Mouse (Mus musculus): ENCODE data around the gene Stxbp3.
"Not testable (repeated sequence)": the region's sequence is repeated elsewhere in the genome, so short reads cannot be mapped to it uniquely, and the experiment has no call there.

Gene Stxbp3

DNA sequence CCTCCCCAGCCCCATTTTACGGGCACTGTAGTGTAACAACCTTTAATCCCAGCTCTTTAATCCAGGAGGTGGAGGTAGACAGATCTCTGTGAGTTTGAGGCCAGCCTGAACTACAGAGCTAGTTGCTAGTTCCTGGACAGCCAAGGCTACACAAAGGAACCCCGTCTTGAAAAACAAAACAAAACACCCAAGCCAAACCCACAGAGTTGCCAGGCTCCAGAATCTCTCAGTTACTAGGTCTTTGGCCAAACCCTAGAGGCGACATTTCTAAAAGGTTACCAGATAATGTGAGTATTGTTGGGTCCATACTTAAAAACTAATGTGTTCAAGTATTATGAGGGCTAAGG is 16.8 kb upstream of the Stxbp3 start:
- DNase-seq (ENCODE audit: low spot score), result no peak

DNA sequence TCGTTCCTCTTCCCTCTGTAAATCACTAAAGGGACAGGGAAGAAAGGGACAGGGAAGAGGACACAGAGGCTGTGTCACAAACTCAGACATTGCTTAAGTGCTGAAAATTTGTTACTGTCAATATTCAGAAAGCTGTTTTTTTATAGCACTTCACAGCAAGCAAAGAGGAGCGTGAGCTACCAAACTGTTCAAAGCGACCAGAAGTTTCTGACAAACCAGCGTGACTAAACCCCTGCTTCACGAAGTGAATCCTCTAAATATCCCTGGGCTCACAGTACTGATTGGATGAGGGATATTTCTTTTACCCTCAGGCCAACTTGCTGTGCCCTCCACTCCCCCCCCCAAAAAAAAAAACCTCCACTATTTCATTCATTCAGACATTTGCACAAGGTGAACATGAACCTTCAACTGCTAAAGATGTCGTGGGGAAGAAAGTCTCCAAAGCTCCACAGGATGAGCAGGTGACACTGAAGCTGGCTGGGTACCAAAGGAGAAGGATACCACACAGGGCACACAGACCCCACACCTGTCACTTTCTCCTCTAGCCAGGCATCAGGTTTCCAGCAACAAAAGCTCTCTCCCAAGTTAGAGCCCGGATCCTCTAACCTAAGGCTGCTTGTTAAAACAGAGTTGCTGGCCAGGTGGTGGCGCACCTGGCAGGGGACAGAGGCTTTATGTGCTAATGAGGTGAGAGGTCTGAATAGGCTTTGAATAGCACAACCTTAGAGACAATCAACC is 16.2 kb upstream of the Stxbp3 start:
- DNase-seq (ENCODE audit: low spot score), result peak; percentile 19

DNA sequence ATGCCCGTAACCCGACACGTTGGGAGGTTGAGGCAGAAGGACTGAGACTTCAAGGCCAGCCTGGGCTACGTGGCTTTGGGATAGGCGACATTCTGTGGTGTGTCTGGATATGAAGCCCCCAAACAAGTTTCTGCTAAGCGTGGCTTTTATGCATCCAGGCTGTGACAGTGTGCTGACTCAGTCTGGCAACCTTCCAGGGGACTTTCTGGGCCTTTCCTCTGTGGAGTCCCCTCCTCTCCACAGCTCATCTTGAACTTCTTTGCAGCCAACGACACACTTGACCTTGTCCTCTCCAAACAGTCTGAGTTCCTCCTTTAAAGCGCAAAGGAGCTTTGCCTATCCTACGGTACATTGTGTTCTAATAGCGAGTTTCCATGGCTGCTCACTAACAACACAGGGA is 15.5 kb upstream of the Stxbp3 start:
- no peak for DNase-seq (ENCODE audit: low spot score)

DNA sequence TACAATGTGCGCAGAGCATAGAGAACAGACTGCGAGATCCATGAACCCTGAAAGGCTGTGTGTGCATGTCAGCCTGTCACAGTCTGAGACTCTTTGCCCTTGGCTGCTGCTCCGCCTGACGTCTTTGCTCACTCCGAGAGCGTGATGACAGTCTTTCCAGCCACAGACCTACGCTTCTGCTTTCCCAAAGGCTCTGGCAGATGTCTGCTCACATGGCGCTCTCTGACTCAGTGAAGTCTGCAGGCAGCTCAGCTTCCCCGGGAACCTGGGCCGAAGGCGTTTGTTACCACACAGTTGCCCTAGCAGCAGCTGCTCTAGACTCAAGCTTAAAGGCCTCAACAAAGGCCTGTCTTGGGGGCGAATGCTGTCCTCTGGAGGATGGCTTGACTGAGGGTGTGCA is 15.0 kb upstream of the Stxbp3 start:
- DNase-seq (ENCODE audit: low spot score), result no peak

DNA sequence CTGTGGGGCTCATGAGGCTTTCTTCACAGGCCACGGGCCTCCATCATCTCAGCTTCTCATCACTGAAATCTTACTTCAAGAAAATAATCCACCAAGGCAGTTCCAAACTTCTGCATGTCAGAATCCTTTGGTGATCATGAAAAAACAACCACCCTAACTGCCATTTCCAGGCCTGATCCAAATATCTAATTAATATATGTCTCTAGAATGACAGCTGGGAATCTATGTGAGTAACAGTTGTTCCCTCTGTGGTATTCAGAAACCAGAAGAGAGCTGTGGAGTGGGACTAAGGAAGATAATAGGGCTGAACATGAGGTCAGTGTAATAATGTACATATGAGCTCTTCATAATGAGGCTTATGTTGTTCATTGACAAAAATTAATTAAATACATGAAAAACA is 12.9 kb upstream of the Stxbp3 start:
- DNase-seq (ENCODE audit: low spot score), result no peak

DNA sequence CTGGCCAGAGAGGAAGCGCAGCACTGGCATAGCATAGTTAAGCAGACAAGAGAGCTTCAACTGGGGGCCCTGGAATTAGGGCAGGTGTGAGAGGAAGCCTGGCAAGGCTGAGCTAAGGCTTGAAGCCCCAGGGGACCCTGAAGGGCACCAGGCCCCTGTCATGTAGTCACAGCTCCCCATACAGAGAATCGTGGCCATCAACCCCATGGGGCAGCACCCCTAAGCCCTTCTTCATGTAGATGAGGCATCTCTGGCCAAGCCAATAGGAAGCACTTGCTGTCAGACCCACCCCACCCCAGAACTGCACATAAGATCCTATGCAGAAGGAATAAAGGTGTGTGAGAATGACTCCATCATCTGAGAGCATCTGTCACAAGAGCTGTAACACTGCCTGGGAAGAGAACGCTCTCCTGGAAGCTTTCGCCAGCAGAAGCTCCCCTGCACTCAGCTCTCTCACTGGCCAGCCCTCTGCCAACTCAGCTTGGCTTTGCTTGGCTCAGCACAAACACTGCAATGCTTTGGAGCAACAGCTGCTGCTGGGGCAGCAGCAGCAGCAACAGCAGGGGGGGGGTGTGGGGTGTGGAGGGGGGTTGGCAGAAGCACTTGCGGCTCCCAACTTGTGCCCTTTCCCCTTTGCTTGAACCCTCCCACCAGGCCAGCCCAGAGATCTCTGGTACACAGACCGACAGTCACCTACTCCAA is 11.8 kb upstream of the Stxbp3 start:
- no peak for DNase-seq (ENCODE audit: low spot score)

DNA sequence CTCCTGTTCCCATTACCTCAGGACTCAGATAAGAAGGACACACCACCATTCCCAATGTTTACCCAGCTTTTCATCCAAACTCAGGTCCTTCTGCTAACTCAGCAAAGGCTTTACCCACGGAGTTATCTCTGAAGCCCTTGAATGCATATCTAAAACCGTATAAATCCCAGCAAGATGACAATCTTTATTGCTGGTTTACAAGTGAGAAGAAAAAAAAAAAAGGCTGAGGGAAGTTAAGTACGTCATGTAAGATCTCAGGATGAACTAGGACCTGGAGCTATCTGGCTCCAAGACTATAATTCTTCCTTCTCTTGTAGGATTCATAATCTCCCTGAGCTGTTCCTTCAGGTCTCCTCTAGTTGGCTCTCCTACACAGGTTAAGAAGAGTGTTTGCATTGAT is 11.2 kb upstream of the Stxbp3 start:
- no peak for DNase-seq (ENCODE audit: low spot score)

DNA sequence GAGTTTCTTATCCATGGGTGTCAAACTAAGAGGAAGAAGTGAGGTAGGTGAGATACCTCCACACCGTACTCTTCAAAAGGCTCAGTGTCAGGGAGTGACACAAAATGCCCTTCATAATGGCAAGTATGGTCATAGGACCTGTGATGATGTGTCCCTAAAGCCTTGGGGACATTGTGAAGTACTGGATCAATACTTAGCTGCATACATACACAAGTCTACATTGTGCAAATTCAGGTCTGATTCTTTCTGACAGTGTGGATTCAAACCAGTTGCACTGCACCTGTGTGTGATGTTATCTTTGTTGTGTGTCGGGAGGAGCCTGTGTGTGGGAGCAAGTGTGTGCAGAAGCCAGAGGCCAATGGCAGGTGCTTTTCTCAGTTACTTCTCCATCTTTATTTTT is 10.7 kb upstream of the Stxbp3 start:
- DNase-seq (ENCODE audit: low spot score), result no peak

DNA sequence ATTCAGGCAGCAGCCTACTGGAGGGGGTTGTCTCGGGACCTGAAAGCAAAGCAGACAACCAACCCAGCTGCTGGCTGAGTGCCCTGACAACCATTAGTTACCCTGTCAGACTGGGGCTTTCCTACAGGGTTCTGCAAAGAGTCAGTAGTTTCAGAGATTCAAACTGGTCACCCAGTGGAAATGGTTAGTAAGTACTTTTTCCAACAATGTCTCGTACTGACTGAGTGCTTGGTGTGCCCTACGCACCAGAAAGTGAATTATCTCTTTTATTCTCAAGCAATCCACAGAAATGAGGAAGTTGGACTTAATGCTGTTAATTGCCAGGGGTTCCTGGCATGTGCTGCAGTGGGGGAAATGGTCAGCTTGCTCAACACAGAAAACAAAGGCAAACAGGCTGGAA is 10.2 kb upstream of the Stxbp3 start:
- no peak for DNase-seq (ENCODE audit: low spot score)

DNA sequence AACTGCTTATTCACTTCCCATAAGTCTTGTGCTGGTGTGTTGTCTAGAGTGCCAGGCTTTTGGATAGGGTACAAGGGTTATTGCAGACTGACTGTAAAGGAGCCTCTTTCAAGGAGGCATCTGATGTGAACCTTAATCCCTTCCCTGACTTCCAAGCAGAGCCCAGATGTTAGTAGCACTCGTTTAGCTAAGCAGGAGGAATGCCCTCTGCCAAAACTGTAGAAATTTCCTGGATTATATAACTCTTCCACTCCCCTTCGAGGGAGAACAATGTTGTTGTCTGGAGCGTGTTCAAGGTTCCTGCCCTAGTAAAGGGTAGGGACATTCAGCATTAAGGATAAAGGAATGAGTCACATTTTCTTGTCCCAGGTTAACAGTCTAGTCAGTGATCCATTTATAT is 6.3 kb upstream of the Stxbp3 start:
- no peak for DNase-seq (ENCODE audit: low spot score)

DNA sequence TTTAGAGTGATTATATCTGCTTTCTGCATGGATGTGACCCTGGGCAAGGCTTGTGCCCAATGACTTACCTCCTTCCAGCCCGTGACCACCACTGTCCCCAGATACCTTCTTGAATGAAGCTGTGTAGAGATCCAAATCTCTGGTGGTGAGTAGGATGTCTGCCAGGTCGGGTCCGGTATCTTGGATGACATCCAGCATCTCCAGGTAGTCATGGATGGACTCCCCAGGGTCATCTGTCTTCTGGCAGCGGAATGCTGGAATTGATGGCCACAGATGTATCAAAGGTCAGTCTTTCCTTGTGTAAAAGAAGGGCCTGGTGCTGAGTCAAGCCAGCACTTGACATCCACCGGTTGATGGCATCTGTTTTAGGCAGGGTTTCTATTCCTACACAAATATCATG is 4.2 kb upstream of the Stxbp3 start:
- DNase-seq (ENCODE audit: low spot score), result no peak

DNA sequence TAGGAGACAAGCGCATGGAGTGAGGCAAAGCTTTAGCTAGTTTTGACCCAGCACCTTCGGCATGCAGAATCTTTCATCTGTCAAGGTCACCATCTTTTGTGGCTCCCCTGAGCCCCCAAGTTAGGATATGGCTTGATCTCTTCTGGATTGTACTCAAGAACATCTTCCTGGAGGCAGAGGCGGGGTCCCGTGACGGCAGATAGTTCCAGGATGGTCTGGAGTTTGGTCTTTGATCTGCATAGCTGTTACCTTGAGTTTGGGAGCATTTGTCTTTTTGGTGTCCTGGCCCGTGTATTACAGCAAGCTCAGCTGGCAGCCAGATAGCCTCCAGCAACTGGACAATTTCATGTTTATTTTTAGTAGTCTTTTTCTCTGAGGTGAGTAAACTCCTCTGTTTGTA is 3.7 kb upstream of the Stxbp3 start:
- DNase-seq (ENCODE audit: low spot score), result no peak

DNA sequence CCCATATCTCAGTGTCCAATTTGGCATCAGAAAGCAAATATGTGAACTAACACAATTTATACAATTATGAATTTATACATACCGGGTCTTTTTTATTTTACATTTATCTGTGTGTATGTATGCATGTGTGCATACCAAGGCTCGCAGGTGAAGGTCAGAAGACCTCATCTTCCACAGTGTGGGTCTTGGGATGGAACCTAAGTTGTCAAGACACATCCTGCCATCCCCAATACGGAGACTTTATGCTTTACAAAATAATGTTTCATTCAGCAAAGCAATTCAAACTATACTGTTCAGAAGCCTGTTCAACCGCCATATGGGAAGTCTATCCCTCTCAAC is 359 bp upstream of the Stxbp3 start:
- DNase-seq (ENCODE audit: low spot score), result no peak

DNA sequence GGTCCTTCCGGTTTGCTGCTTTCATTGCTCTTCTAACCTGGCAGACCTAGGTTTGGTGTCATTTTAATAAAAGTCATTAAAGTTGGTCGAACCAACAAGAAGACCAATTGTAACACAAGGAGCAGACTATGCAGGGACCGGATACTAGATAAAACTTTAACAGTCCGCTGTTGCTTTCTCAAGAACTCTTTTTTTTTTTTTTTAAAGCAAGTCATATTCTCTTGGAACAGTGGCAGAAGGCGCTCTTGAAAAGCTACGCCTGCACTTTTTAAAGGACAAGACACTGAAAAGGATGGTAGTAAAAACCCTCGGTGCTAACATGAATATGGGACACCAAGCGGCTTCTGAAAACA is 703 bp downstream of the Stxbp3 start:
- no peak for DNase-seq (ENCODE audit: low spot score)

DNA sequence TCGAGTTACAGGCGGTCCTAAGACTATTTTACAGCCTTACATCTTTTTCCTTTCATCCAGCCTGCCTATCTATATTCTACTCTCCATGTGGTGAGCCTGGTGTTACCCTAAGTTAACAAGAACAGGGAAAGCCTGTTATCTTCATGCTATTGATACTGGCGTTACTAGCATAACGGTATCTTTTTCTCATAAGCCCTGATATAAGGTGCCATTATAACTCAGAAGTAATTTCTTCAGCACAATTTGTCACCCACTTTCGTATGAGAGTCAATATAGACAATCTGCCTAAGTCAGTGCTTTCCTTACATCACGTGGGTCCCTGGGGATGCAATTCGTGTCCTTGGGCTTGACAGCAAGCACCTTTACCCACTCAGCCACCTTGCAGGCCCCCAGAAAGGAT is 1.3 kb downstream of the Stxbp3 start:
- no peak for DNase-seq (ENCODE audit: low spot score)

DNA sequence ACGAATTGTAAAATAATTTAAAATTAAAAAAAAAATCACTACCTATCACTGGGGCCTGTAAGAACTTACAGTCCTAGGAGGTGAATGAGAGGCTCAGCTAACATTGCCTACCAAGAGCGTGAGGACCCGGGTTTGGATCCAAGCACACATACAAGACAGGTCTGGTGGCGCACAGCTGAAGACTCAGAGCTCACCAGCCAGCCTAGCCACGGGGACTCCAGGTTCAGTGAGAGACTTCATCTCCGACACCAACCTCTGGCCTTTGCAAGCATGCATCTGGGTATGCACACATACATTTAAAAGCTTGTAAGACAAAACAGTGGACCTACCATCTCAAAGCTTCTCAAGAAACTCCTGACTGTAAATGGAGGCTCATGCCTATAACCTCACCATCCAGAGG is 3.4 kb downstream of the Stxbp3 start:
- no peak for DNase-seq (ENCODE audit: low spot score)

DNA sequence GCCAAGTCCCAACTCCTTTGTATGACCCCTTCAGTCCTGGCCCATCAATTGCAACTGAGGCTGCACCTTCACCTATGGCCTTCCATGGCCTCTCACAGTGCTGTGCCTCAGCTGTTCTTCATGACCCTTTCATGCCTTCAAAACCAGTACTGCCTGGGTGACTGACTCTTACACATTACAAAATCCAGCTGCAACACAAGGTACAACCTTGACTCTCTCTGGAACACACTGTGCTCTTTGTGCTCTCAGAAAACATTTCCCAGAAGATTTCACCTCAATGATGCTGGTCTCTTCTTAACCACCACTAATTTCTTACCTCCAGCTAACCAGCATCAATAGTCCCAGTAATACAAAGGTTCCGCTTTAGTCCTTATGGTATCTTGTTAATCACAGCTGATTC is 6.6 kb downstream of the Stxbp3 start:
- DNase-seq (ENCODE audit: low spot score), result not testable (repeated sequence)

DNA sequence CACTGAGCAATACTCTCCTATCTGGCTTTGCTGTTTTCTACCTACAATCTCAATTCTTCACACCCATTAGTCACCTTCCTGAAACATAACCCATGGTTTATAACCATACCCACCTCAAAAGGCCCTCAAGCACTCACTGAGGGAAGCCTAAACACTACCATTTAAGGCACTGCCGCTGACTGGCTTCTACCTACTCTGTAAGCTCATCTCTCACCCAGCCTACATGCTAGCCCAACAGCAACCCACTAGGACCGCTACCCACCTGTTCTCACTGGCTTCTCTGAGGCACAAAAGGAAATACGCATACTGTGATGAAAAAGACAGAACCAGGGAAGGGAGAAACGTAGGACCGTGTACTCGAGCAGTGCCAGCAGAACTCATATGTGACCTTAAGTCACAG is 8.6 kb downstream of the Stxbp3 start:
- DNase-seq (ENCODE audit: low spot score), result no peak

DNA sequence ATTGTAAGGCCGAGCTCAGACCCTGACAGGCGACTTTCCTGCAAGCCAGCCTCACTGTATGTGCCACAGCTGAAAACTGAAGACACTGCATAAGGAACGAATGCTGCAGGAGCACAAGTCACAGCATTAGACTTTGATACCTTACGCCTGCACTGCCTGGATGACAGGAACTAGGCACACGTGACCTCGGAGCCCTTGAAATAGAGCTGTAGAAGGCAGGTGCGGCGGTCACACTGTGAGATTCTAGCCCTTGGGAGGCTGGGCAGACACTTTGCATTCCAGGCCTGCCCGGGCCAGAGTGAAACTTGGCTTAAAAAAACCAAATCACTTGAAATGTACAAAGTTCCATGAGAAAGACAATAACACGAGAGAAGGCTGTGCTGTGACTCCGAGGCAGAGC is 9.8 kb downstream of the Stxbp3 start:
- DNase-seq (ENCODE audit: low spot score), result peak; percentile 81

DNA sequence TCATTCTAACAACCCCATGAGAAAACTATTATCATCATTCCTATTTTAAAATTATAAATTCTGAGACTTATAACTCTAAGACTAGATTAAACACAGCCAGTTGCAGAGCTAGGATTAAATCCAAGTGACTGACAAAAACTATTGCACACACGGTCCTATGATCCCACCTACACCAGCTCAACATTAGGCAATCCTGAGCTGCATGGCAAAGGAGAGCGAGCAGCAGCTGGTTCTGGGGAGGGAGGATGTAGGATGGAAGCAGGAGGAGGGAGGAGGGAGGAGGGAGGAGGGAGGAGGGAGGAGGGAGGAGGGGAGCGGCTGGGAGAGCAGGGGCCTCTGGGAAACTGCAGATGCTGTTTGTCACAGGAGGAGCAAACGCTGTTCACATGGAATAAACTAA is 24.7 kb downstream of the Stxbp3 start:
- no peak for DNase-seq (ENCODE audit: low spot score)

DNA sequence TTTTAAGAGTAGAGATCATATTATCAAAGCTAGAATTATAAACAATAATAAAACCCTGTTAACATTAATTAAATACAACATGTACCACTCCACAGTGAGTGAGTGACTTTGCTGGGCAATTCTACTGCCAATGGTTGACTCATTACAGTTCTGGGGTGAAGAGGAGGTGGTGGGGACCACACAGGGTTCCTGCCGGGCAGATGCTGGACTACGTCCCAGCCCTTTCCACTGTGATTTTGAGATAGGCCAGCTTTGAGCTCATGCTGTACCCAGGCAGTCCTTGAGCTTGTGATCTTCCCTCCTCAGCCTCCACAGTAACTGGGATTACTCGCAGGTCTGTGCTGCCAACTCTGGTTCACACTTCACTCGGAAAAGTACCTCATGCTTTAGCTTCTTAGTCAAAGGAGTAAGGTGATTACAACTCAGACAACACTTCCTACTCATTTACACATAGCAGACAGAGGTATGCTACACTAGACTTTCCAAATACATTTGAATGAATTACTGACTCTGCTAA is 29.5 kb downstream of the Stxbp3 start:
- DNase-seq (ENCODE audit: low spot score), result no peak

DNA sequence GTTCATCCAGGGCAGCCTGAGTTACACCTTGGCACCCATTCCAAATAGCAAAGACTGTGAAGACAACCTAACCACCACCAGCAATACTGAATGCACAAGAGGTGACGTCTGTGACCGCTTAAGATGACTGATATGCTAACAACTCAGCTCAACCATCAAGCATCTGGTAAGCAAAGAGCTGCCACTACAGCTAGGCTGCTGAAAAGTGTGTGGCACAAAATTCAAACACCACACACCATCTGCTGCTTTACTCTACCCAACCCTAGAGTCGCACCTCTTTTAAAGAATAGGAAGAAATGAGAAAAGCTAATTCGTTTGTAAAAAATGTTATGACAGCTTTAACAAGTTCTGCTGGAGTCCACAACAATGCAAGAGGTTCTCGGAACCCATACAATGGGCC is 34.7 kb downstream of the Stxbp3 start:
- no peak for DNase-seq (ENCODE audit: low spot score)

DNA sequence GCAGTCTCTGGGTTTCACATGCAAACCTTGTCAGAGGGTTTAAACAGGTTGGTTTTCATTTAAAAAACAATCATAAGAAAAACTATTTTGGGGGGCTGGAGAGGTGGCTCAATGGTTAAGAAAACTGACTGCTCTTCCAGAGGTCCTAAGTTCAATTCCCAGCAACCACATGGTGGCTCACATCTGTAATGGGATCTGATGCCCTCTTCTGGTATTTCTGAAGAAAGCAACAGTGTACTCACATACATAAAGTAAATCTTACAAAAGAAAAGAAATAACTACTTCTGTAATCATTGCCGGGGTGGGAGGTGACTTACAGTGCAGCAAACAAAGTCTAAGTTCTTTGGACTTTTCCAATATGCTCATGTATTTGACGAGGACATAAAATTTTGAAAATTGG is 42.0 kb downstream of the Stxbp3 start:
- DNase-seq (ENCODE audit: low spot score), result no peak

DNA sequence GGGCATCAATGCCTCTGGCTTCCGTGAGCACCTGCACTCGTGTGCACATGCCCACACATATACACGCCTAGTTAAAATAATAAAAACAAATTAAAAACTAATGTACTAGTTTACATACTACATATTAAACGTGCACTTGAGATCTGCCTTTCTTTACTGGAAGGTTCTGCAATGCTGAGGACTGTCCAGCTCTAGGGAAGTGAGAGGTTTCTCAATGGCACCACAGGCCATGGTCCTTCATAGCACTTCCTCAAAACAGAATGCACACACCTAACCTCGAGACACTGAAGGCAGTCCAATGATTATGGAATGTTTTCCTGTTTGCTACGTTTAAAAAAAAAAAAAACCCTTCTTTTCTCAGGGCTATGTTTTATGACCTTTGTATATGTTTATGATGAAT is 42.6 kb downstream of the Stxbp3 start:
- DNase-seq (ENCODE audit: low spot score), result no peak

Data from yolk sac, embryonic 10.5 days (tissue).